Mouse (Mus musculus): ENCODE measurements around the gene Pdzd8. TPM values are rescaled to one million over a fixed set of nuclear protein-coding genes. Genes with fewer than 3 reads are reported as not detected.

Gene Pdzd8
- polyA plus RNA-seq, 1 experiment from 2014 or later: 10.7 TPM

DNA sequence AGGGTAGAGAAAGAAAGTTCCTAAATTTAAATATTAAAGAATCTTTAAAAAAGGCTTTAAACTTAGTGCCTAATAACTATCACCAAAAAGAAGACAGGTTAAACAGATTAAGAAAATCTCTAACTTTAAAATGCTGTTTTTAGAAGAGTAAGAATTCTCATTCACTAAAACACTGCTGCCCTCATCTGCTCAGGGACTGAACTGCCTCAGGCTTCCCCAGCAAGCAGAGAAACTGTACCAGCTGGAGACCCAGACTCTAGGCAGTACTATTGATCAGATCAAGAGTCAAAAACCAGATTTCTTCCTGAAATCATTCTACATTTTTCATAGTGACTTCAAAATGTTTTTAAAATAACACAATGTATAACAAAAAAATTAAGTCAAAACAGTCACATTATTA lies 29.0 kb downstream of the Pdzd8 start:
- Histone ChIP-seq H3K4me3 (no peak overlapping the region), H3K4me1 (no peaks in the 10 kb centered on the region), H3K27ac (replicated peaks) (no peak overlapping the region), H3K27me3 (replicated peaks; ENCODE audit: low read depth, poor library complexity, severe bottlenecking) (no peaks in the 10 kb centered on the region), H3K9me3 (no peaks in the 10 kb centered on the region), H3K36me3 (replicated peaks) (peaks cover 21% of the 10 kb centered on the region)
- DNase-seq (ENCODE audit: low spot score): no peak

DNA sequence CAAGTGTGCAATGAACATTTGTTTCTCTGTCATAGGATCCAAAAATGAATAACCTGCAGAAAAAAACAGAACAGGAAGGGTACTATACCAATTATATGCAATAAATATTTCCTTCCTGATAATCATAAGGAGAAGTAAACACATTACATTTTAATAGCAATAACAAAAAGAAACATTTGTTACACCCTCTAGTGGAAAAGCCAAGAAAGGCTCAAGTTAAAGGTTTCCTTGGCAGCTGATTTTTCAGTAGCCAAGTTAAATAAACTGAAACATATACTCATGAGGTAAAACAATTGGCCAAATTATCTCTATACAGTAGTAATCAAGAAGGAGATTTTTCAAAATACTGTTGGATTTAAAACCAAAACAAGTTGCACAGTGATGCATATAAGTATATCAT lies 30.3 kb downstream of the Pdzd8 start:
- Histone ChIP-seq H3K36me3 (replicated peaks) (peaks cover 19% of the 10 kb centered on the region), H3K4me3 (no peak overlapping the region), H3K9me3 (no peaks in the 10 kb centered on the region), H3K27me3 (replicated peaks; ENCODE audit: low read depth, poor library complexity, severe bottlenecking) (no peaks in the 10 kb centered on the region), H3K4me1 (no peaks in the 10 kb centered on the region), H3K27ac (replicated peaks) (no peak overlapping the region)
- DNase-seq (ENCODE audit: low spot score): no peak

DNA sequence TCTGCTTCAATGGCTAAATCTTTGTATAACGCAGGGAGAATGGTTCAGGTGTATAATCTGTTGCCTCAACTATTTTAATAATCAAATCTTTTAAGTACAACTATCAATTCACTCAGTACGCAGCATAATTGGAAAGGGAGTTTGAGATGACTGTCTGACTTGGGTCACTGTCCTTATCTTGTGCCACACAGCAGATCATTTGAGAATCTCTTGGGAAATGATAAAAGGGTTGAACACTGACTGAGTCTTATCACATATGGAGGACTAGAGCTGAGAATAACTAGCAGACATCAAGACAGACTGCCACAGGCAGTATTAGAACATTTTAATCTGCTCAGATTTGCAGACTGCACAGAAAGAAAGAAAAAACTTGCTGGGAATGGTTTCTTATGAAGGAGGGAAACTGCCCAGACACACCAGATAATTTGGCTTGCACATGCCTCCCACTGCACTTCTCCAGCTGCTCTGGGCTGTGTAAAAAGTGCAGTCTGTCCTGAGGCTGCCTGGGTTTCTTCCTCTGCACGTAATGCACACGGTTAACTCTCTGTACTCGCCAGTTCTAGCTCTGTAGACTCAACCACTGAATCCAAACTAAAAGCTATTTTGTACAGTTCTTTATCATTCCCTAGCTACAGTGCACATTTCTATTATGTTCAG lies 53.3 kb downstream of the Pdzd8 start:
- H3K4me3 ChIP-seq: no peak overlapping the region
- DNase-seq (ENCODE audit: low spot score): no peak
- no peaks in the 10 kb centered on the region for H3K4me1 ChIP-seq
- H3K9me3 ChIP-seq: no peaks in the 10 kb centered on the region
- no peaks in the 10 kb centered on the region for H3K27me3 ChIP-seq (replicated peaks; ENCODE audit: low read depth, poor library complexity, severe bottlenecking)
- H3K36me3 ChIP-seq (replicated peaks): peaks cover under 1% of the 10 kb centered on the region
- no peak overlapping the region for H3K27ac ChIP-seq (replicated peaks)
- 88% methylated on average over 5 of the region's 5 CpGs for WGBS

DNA sequence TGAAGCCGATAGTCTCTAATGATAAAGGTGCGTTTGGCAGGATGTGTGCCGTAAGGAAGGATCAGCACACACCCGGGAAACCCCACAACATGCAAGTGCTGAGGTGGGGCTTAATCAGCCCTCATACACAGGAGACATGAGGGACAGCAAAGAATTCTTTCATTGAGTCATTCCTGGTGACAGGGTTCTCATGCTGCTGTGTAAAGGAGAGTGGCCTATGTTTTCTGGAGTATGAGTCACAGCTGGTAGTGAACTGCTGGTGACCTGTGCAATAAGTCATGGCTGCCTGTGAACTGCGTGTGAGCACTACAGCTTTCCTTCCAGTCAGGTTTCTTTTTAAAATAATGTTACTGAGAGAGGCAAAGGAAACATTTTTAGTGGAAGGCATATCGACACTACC lies 55.8 kb downstream of the Pdzd8 start:
- H3K27me3 ChIP-seq (replicated peaks; ENCODE audit: low read depth, poor library complexity, severe bottlenecking): no peaks in the 10 kb centered on the region
- no peak overlapping the region for H3K4me3 ChIP-seq
- no peaks in the 10 kb centered on the region for H3K9me3 ChIP-seq
- H3K4me1 ChIP-seq: no peaks in the 10 kb centered on the region
- 93% methylated on average over 6 of the region's 6 CpGs for WGBS
- no peak for DNase-seq (ENCODE audit: low spot score)
- H3K27ac ChIP-seq (replicated peaks): no peak overlapping the region
- no peaks in the 10 kb centered on the region for H3K36me3 ChIP-seq (replicated peaks)

DNA sequence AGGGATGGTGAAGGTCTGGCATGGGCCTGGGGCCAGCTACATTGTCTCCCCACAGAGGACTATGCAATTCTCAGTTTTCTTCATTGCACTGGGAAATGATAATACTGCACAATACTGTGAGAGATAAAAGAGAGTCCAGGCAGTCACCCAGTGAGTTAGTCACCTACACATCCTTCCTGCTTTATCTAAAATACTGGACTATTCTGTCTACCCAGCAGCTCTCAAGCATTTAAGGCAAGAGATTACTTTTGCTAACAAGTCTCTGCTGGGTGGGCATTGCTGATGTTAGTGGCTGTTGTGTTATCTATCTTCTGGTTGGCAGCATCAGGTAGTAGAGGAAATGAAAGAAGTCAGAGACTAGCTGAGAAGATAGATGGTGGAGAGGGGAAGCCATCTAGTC lies 56.5 kb downstream of the Pdzd8 start:
- H3K27me3 ChIP-seq (replicated peaks; ENCODE audit: low read depth, poor library complexity, severe bottlenecking): no peaks in the 10 kb centered on the region
- no peak for DNase-seq (ENCODE audit: low spot score)
- no peaks in the 10 kb centered on the region for H3K4me1 ChIP-seq

DNA sequence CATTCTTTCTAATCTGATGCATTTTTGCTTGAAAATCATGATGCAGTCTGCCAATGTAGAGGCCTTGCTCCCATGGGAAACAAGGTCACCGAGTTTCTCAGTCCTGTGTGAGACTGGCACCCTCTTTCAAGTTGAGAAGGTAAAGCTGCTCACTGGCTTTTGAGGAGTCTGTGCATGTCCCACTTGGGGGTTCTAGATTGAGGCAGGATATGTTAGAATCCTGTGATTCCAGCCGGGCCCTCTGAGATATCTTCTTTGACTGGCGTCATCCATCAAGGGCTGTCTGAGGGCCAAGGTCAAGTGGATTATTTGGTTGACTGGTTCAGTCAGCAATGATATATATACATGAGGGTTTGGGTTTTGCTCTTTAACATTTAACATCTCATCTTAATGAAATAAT lies 63.6 kb downstream of the Pdzd8 start:
- WGBS: 88% methylated on average over 3 of the region's 3 CpGs
- H3K4me1 ChIP-seq: peaks cover 3% of the 10 kb centered on the region; the same call in 1 of the 2 replicates
- H3K36me3 ChIP-seq (replicated peaks): 0 out of 2 replicates have a peak, but pooled peaks cover 10% of the 10 kb centered on the region
- H3K4me3 ChIP-seq: no peak overlapping the region
- no peak overlapping the region for H3K27ac ChIP-seq (replicated peaks)
- no peaks in the 10 kb centered on the region for H3K27me3 ChIP-seq (replicated peaks; ENCODE audit: low read depth, poor library complexity, severe bottlenecking)
- no peak for DNase-seq (ENCODE audit: low spot score)
- no peaks in the 10 kb centered on the region for H3K9me3 ChIP-seq

More for the DNA sequence above, 56.5 kb downstream of the Pdzd8 start:
- no peak overlapping the region for H3K27ac ChIP-seq (replicated peaks)
- H3K4me3 ChIP-seq: no peak overlapping the region
- H3K9me3 ChIP-seq: no peaks in the 10 kb centered on the region
- H3K36me3 ChIP-seq (replicated peaks): no peaks in the 10 kb centered on the region

DNA sequence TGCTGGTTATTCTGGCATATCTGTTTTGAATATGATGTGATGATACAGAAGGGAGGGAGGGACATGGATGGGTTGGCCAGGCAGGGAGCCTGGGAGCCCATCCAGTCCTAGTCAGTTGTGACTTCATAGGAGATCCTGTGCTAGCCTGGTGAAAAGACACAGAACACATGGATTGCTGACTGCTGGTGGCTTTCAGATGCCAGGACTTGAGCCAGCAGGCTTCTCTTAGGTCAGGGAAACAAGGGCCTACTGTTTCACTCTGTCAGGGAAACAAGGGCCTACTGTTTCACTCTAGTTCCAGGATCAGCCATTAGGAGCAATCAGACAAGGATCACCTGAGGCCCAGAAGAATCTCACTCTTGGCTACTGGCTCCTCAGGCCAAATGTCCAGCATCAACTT lies 64.7 kb downstream of the Pdzd8 start:
- no peaks in the 10 kb centered on the region for H3K27me3 ChIP-seq (replicated peaks; ENCODE audit: low read depth, poor library complexity, severe bottlenecking)

DNA sequence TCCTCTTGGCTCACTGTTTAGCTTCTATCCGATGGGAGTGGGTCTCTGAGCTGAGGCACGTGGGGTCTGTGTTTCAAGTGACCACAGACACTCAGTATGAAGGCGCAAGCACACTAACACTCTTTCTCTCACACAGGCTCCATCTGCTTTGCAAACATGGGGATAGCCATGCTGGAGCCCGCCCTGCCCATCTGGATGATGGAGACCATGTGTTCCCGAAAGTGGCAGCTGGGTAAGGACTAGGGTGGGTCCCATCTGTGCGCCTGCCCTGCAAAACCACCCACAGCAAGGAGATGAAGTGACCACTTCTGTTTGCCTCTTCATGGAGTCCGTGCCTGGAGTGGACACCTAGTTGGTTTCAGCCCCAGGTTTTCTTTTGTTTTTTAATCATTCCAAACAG lies 69.2 kb downstream of the Pdzd8 start:
- H3K36me3 ChIP-seq (replicated peaks): 0 out of 2 replicates have a peak, but pooled peaks cover 10% of the 10 kb centered on the region
- WGBS: 86% methylated on average over 7 of the region's 7 CpGs
- no peaks in the 10 kb centered on the region for H3K27me3 ChIP-seq (replicated peaks; ENCODE audit: low read depth, poor library complexity, severe bottlenecking)
- H3K9me3 ChIP-seq: no peaks in the 10 kb centered on the region
- peaks cover 3% of the 10 kb centered on the region; the same call in 1 of the 2 replicates for H3K4me1 ChIP-seq
- DNase-seq (ENCODE audit: low spot score): no peak
- H3K27ac ChIP-seq (replicated peaks): no peak overlapping the region
- no peak overlapping the region for H3K4me3 ChIP-seq

More for the DNA sequence above, 64.7 kb downstream of the Pdzd8 start:
- Histone ChIP-seq H3K4me1 (peaks cover 3% of the 10 kb centered on the region; the same call in 1 of the 2 replicates), H3K9me3 (no peaks in the 10 kb centered on the region), H3K4me3 (no peak overlapping the region), H3K27ac (replicated peaks) (no peak overlapping the region), H3K36me3 (replicated peaks) (0 out of 2 replicates have a peak, but pooled peaks cover 10% of the 10 kb centered on the region)
- DNase-seq (ENCODE audit: low spot score): no peak

DNA sequence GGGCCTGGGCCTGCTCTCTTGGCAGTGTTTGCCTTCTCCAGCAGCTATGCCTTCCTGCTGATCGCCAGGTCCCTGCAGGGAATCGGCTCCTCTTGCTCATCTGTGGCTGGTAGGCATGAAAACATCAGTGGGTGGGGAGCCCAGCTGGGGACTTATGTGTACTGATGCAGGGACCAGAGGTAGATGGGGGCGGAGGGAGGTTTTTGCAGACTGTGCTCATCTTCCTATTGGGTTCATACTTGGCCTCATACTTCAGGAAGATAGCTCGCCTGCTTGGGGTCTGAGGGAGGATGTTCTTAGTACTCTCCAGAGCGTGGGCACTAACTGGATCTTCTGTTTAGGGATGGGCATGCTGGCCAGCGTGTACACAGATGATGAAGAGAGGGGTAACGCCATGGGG lies 72.4 kb downstream of the Pdzd8 start:
- no peaks in the 10 kb centered on the region for H3K9me3 ChIP-seq
- peaks cover 3% of the 10 kb centered on the region for H3K4me1 ChIP-seq
- no peak for DNase-seq (ENCODE audit: low spot score)

DNA sequence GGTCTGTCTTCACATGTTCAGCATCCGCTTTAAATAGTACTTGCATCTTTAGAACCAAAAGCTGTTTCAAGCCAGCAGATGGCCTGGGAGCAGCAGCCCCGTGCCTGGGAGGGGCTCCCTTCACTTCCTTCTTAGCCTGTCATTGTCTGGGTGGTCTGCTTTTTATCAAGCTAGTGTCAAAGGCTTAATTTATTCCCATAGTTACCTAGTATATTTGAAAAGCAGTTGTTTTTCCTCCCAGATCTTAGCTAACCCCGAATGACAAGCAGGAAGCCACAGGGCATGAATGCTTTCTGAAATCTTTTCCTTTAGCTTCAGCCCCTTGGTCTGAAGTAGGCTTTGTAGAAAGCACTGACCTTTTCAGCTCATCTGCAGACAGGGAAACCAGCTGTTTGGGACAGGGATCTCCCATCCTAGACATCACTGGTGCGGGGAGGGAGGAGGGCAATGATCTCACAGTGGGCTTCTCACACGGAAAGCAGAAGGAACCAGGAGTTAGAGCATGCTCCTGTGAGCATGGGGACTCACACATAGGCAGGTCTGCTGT lies 78.1 kb downstream of the Pdzd8 start:
- peak overlapping the region; percentile 55 for H3K27ac ChIP-seq (replicated peaks)
- 16% methylated on average over 5 of the region's 5 CpGs for WGBS
- peaks cover 30% of the 10 kb centered on the region for H3K4me1 ChIP-seq
- H3K36me3 ChIP-seq (replicated peaks): no peaks in the 10 kb centered on the region
- H3K4me3 ChIP-seq: no peak overlapping the region
- peaks cover 22% of the 10 kb centered on the region for H3K27me3 ChIP-seq (replicated peaks; ENCODE audit: low read depth, poor library complexity, severe bottlenecking)
- DNase-seq (ENCODE audit: low spot score): peak; percentile 47
- no peaks in the 10 kb centered on the region for H3K9me3 ChIP-seq

More for the DNA sequence above, 72.4 kb downstream of the Pdzd8 start:
- no peaks in the 10 kb centered on the region for H3K36me3 ChIP-seq (replicated peaks)
- 89% methylated on average over 7 of the region's 7 CpGs for WGBS
- H3K27me3 ChIP-seq (replicated peaks; ENCODE audit: low read depth, poor library complexity, severe bottlenecking): no peaks in the 10 kb centered on the region
- H3K27ac ChIP-seq (replicated peaks): no peak overlapping the region
- no peak overlapping the region for H3K4me3 ChIP-seq

DNA sequence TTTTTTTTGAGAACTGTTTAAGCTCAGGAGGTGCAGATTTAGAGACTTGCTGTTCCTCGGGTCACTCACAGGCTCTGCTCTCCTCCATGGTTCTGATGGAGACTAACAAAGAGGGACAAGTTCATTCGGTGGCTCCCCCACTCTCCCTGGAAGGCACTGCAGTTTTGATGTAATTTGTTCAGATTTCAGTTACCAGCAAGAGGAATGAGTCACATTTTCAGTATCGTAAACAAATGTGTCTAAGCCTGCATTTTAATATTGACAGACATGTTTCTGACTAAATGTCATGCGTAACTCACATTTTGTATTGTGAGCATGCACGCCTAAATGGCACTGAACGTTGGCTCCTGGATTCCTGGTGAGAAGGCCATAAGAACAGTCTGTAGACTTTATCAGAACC lies 79.7 kb downstream of the Pdzd8 start:
- peaks cover 38% of the 10 kb centered on the region for H3K27me3 ChIP-seq (replicated peaks; ENCODE audit: low read depth, poor library complexity, severe bottlenecking)
- WGBS: 70% methylated on average over 6 of the region's 6 CpGs
- peaks cover 40% of the 10 kb centered on the region for H3K4me1 ChIP-seq
- no peaks in the 10 kb centered on the region for H3K36me3 ChIP-seq (replicated peaks)
- no peaks in the 10 kb centered on the region for H3K9me3 ChIP-seq
- H3K27ac ChIP-seq (replicated peaks): no peak overlapping the region
- DNase-seq (ENCODE audit: low spot score): no peak
- H3K4me3 ChIP-seq: no peak overlapping the region

DNA sequence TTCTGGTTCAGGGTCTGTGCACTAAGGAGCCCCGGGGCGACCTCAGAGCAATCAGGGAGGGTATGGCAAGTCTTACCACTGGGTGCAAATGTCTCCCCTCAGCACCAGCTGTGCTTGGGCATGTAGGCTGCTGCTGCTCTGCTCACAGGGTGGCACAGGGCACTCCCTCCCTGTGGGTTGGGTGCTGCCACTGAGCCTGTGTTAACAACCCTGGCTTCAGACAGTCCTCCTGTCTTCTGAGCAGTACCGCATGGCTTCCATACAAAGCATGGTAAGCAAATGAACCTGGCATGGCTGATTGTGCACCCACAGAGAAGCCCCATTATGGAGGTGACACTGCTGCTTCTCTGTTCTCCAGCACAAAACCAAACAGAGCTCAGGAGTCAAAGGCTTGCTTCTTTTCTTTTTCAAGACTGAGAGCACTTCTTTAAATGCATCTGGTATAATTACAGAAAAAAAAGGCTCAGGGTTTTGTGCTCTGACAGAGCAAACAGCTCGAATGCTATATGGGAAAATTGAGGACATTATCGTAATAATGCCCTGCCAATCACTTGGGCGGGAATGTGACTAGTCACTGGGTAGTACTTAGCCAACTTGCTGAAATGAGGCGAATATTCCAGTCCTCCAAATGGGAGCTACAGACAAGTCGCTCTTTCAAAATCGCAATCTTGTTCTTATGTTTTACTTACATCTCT lies 80.6 kb downstream of the Pdzd8 start:
- DNase-seq (ENCODE audit: low spot score): no peak
- 66% methylated on average over 9 of the region's 9 CpGs for WGBS
- H3K4me3 ChIP-seq: no peak overlapping the region
- no peaks in the 10 kb centered on the region for H3K36me3 ChIP-seq (replicated peaks)
- H3K4me1 ChIP-seq: peaks cover 49% of the 10 kb centered on the region
- H3K9me3 ChIP-seq: no peaks in the 10 kb centered on the region
- peaks cover 47% of the 10 kb centered on the region for H3K27me3 ChIP-seq (replicated peaks; ENCODE audit: low read depth, poor library complexity, severe bottlenecking)
- no peak overlapping the region for H3K27ac ChIP-seq (replicated peaks)

DNA sequence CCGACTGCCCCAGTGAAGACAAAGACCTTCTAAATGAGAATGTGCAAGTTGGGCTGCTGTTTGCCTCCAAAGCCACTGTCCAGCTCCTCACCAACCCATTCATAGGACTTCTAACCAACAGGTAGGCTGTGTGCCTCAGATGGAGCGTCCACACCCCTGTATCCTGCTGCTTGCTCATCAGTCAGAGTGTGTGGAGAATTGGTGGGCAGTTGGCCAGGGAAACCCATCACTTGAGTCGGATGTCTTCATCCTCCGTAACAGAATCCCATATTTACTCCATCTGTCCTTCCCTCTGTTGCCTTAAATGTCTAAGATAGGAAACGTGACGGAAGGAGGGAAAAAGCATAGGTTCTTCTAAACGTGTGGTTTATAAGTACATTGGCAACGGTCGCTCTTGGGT lies 82.4 kb downstream of the Pdzd8 start:
- Histone ChIP-seq H3K27me3 (replicated peaks; ENCODE audit: low read depth, poor library complexity, severe bottlenecking) (peaks cover 59% of the 10 kb centered on the region), H3K4me3 (no peak overlapping the region), H3K27ac (replicated peaks) (no peak overlapping the region), H3K9me3 (no peaks in the 10 kb centered on the region), H3K4me1 (peaks cover 50% of the 10 kb centered on the region), H3K36me3 (replicated peaks) (no peaks in the 10 kb centered on the region)
- 89% methylated on average over 9 of the region's 9 CpGs for WGBS
- no peak for DNase-seq (ENCODE audit: low spot score)

Data from embryonic facial prominence, embryonic 10.5 days (tissue).